Mouse (Mus musculus) cerebellum, adult 2 months (tissue): ENCODE results near the gene F8a. TPM values are rescaled to one million over a fixed set of nuclear protein-coding genes. Genes with fewer than 3 reads are reported as not detected.
"Not testable (repeated sequence)": the region's sequence is repeated elsewhere in the genome, so short reads cannot be mapped to it uniquely, and the experiment has no call there.

Experiments
- DNase-seq, 2 experiments: peaks; one replicate each; pipeline ENCODE4 v3.0.0; 2021
- H3K27ac ChIP-seq: fragments of 200-500 bp; 2 replicates; pipeline ENCODE4 v1.5.1; 2012; ENCODE audit warnings: low read length, control low read depth, inconsistent platforms; ENCODE audit not compliant: insufficient read depth
- H3K27me3 ChIP-seq: fragments of 200-500 bp; 2 replicates; pipeline ENCODE4 v1.6.1; 2012; ENCODE audit warnings: inconsistent platforms, mild to moderate bottlenecking, low read length, moderate library complexity; ENCODE audit not compliant: control insufficient read depth, insufficient read depth
- H3K4me1 ChIP-seq: fragments of 200-500 bp; 2 replicates; pipeline ENCODE4 v1.6.1; 2011; ENCODE audit warnings: low read length; ENCODE audit not compliant: control insufficient read depth, insufficient read depth
- H3K4me3 ChIP-seq: fragments of 200-500 bp; replicated peaks from 2 replicates; pipeline ENCODE3; 2011; ENCODE audit warnings: mild to moderate bottlenecking, low read depth, low read length, control low read depth; ENCODE audit not compliant: insufficient read depth
- CTCF ChIP-seq: fragments of 200-500 bp; IDR thresholded peaks from 2 replicates; pipeline ENCODE4 v1.5.1; 2011; ENCODE audit warnings: low read depth, mild to moderate bottlenecking, control low read depth, low read length, moderate library complexity, borderline replicate concordance; ENCODE audit not compliant: insufficient read depth
- POLR2A ChIP-seq: fragments of 200-500 bp; IDR thresholded peaks from 2 replicates; pipeline ENCODE4 v1.6.1; 2011; ENCODE audit warnings: low read length, control low read depth, borderline replicate concordance; ENCODE audit not compliant: insufficient read depth
- WGBS: fragments of 180-500 bp; shearing (Covaris S2); methylation state at CpG from one replicate; pipeline ENCODE4 v1.1.7; 2018; 5-methylcytosine and 5-hydroxymethylcytosine counted together
- polyA plus RNA-seq: library from polyadenylated mRNA; depleted of rRNA; stranded (reverse); fragments of >200 nt; gene quantifications from 2 replicates; pipeline ENCODE4 v1.2.3, GENCODE M21; 2012; rRNA removed

Gene F8a
- polyA plus RNA-seq, result 17.1 and 17.6 TPM in 2 replicates

DNA sequence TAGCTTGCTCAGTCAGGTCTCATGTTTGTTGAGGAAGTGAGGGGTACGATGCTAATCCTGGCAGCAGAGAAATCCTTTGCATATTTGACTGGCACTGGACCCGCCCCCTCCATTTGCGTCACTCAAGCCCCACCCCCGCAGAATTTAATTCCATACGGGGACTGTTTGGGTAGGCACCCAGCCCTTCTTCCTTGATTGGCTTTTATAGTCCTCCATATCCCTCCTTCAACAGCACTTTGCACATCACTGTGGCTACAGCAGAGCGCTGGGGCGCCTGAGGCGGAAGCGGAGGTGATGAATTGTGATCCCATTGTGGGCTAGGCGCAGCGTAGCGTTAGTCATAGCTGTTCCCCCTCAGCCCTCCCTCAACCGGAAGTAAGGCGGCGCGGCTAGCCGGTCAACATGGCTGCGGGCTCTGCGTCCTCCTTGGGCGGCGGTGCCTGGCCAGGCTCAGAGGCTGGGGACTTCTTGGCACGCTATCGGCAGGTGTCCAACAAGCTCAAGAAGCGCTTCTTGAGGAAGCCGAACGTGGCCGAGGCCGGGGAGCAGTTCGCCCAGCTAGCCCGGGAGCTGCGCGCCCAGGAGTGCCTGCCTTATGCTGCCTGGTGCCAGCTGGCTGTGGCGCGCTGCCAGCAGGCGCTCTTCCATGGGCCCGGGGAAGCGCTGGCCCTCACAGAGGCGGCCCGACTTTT lies at the start of gene F8a:
Gene F8a, plus strand, starts transcription at position 378 of the 692 bp plus-strand sequence.
- peak; percentile 74 for TF ChIP-seq POLR2A
- no peak for TF ChIP-seq CTCF
- 10% methylated on average over 32 of the region's 39 CpGs for WGBS

DNA sequence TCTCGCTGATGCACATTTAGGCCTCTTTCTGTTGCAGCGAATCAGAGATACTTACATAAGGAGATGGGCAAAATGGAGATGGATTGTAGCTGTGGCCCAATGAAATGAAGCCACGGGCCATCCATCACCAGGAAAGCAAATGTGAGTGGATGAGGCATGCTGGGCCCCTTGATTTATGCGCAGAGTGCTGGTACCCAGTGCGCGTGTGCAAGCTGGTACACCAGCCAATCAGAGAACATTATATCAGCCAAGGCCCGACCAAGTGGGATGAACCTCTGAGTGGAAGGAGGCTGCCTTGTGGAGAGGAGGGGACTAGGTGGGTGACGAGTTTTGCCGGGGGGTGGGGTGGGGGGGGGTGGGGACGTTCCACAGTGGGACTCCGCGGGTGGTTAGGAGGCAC lies 36.2 kb upstream of the F8a start, which contains the start of gene Xlr3b:
Gene Xlr3b, plus strand, starts transcription at position 274 of the 400 bp plus-strand sequence.
- not testable (repeated sequence) for H3K27ac ChIP-seq, H3K4me3 ChIP-seq, H3K4me1 ChIP-seq, H3K27me3 ChIP-seq
- WGBS, result 73% methylated on average over 12 of the region's 12 CpGs
- DNase-seq, result peak; percentile 12 to 52

More for the DNA sequence above, at the start of gene F8a:
- Histone ChIP-seq H3K27ac (peak within 1 kb of the TSS; percentile 93), H3K27me3 (no peaks in the 10 kb centered on the region), H3K4me3 (peak within 1 kb of the TSS; percentile 76), H3K4me1 (no peaks in the 10 kb centered on the region)
- peak; percentile 85 to 86 for DNase-seq

DNA sequence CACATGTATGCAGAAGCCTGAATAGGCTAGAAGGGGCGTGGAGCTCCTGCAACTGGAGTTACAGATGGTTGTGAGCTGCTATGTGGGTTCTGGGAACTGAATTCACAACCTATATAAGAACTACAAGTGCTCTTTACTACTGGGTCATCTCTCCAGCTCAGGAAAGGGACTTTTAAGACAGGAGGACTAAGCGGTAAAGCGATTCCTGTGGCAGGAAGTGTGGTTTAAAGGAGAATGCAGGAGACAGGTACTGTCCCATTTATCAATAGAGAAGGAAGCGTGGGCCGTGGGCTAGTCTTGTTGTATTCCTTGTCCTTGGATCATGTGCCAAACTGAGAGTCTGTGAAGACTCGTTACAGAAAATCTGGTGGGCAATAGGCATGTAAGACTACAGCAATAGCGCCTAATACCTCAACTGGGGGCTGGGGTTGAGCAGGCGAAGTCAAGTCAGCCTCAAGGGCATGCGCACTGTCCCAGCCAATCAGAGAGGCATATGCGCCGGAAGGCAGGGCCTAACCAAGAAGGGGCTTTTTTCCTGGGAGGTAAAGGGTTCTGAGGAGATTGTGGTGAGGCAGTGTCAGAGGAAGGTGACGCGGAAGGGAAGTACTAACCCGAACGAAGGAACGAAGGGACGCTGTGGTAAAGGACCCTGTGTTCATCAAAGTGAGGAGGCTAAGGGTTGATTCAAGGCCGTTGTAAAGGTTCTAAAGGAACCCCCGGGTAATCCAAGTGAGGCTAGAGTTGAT lies 14.1 kb upstream of the F8a start, which contains the start of gene Xlr4b:
Gene Xlr4b, plus strand, starts transcription at position 515 of the 746 bp plus-strand sequence.
- H3K27ac ChIP-seq, DNase-seq, H3K27me3 ChIP-seq, H3K4me3 ChIP-seq, H3K4me1 ChIP-seq: not testable (repeated sequence)
- WGBS, result 83% methylated on average over 18 of the region's 19 CpGs

DNA sequence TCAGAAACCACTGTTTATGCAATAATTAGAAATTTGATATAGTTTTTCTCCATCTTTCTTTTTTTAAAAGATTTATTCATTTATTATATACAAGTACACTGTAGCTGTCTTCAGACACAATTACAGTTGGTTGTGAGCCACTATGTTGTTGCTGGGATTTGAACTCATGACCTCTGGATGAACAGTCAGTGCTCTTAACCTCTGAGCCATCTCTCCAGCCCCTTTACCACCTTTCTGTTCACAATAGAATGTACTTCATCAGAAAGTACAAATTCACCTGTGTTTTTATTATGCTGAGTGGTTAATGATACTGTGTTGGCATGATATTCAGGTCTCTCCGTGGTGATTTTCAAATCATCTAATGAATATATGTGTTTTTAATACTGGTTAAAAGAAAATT lies 2.7 kb upstream of the F8a start:
- no peak for DNase-seq
- no peaks in the 10 kb centered on the region for H3K4me1 ChIP-seq
- TF ChIP-seq CTCF (no peak), POLR2A (no peak)
- WGBS, result 71% methylated on average over 1 of the region's 1 CpGs
- H3K27ac ChIP-seq, result no peak overlapping the region
- no peaks in the 10 kb centered on the region for H3K27me3 ChIP-seq
- no peak overlapping the region for H3K4me3 ChIP-seq

DNA sequence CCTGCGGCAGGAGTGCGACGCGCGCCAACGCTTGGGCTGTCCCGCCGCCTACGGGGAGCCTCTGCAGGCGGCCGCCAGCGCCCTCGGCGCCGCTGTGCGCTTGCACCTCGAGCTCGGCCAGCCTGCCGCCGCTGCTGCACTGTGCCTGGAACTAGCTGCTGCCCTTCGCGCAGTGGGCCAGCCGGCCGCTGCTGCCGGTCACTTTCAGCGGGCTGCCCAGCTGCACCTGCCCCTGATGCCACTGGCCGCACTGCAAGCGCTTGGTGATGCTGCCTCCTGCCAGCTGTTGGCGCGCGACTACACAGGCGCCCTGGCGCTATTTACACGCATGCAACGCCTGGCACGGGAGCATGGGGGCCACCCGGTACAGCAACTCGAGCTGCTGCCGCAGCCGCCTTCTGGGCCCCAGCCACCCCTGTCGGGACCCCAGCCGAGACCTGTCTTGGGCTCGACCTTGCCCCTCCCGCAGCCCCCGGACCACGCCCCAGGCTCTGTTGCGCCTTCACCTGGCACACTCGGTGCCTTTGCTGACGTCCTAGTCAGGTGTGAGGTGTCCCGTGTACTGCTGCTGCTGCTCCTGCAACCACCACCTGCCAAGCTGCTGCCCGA lies 619 bp downstream of the F8a start:
- Histone ChIP-seq H3K27me3 (no peaks in the 10 kb centered on the region), H3K27ac (peak overlapping the region; percentile 93), H3K4me3 (peak overlapping the region; percentile 76), H3K4me1 (no peaks in the 10 kb centered on the region)
- DNase-seq, result peak; percentile 70 to 74
- WGBS, result 11% methylated on average over 44 of the region's 51 CpGs
- TF ChIP-seq POLR2A (0 out of 2 replicates have a peak, but pooled peaks have one; percentile 4), CTCF (no peak)

DNA sequence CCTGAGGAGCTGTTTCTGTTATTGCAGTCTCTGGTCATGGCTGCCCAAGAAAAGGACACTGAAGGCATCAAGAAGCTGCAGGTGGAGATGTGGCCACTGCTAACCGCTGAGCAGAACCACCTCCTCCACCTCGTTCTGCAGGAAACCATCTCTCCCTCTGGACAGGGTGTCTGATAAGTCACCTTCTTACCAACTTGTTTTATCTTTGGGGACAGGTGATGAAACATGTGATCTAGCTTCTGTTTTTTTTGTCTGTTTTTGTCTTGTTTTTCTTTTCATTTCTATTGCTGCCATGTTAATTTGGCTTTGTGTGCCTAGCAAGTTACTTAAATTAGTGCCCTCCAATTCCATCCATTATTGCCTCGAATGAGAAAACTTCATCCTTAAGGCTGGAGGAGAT lies 1.2 kb downstream of the F8a start:
- no peak for DNase-seq
- peak overlapping the region; percentile 93 for H3K27ac ChIP-seq
- H3K4me3 ChIP-seq, result peak overlapping the region; percentile 76
- H3K4me1 ChIP-seq, result no peaks in the 10 kb centered on the region
- no peak for TF ChIP-seq POLR2A
- TF ChIP-seq CTCF, result no peak
- H3K27me3 ChIP-seq, result no peaks in the 10 kb centered on the region
- WGBS, result 12% methylated on average over 3 of the region's 3 CpGs

DNA sequence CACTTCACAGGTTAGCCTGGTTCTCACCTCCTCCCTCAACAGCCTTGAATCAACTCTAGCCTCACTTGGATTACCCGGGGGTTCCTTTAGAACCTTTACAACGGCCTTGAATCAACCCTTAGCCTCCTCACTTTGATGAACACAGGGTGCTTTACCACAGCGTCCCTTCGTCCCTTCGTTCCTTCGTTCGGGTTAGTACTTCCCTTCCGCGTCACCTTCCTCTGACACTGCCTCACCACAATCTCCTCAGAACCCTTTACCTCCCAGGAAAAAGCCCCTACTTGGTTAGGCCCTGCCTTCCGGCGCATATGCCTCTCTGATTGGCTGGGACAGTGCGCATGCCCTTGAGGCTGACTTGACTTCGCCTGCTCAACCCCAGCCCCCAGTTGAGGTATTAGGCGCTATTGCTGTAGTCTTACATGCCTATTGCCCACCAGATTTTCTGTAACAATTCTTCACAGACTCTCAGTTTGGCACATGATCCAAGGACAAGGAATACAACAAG lies 14.8 kb downstream of the F8a start, which contains the start of gene Xlr4c:
Gene Xlr4c, minus strand, starts transcription at position 310 of the 505 bp plus-strand sequence.
- DNase-seq, H3K4me1 ChIP-seq, H3K27me3 ChIP-seq, H3K27ac ChIP-seq, H3K4me3 ChIP-seq: not testable (repeated sequence)
- WGBS, result 90% methylated on average over 14 of the region's 14 CpGs

DNA sequence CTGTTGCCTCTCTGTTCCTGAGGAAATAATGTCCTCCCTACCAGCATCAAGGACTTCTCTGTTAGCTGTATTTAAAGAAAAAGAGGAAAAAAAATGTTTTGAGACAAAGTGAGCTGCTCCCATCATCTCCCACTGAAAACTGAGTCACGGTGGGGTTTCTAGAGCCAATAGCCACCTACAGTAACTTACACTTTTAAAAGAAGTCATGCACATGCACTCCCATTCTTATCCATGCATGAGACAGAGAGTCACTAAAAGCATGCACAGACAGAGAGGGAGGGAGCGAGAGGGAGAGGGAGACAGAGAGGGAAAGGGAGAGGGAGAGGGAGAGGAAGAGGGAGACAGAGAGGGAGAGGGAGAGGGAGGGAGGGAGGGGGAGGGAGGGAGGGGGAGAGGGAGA lies 34.3 kb downstream of the F8a start:
- DNase-seq, H3K27me3 ChIP-seq, H3K4me3 ChIP-seq, H3K4me1 ChIP-seq, H3K27ac ChIP-seq: not testable (repeated sequence)
- 61% methylated on average over 1 of the region's 2 CpGs for WGBS

DNA sequence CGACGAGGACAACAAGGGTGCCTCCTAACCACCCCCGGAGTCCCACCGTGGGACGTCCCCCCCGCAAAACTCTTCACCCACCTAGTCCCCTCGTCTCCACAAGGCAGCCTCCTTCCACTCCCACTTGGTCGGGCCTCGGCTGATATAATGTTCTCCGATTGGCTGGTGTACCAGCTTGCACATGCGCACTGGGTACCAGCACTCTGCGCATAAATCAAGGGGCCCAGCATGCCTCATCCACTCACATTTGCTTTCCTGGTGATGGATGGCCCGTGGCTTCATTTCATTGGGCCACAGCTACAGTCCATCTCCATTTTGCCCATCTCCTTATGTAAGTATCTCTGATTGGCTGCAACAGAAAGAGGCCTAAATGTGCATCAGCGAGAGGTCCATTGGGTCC lies 37.2 kb downstream of the F8a start, which contains the start of gene Xlr3c:
Gene Xlr3c, minus strand, starts transcription at position 121 of the 400 bp plus-strand sequence.
- DNase-seq, H3K4me1 ChIP-seq, H3K27me3 ChIP-seq, H3K27ac ChIP-seq, H3K4me3 ChIP-seq: not testable (repeated sequence)
- 88% methylated on average over 14 of the region's 14 CpGs for WGBS
